Mouse (Mus musculus) left cerebral cortex, adult 9 months (tissue): Measurements from ENCODE around the gene Meioc.
"Not testable (repeated sequence)": the region's sequence is repeated elsewhere in the genome, so short reads cannot be mapped to it uniquely, and the experiment has no call there.

Experiments
- DNase-seq, 2 experiments: peaks; one replicate each; pipeline ENCODE4 v3.0.0; 2022; ENCODE audit warnings: low spot score in 2 of 2

The Meioc gene

GRCm38 (mm10) chr11:102665637-102666435 is 2.3 kb downstream of the Meioc start:
- DNase-seq = no peak

- DNase-seq = peak in 1 of 2 experiments; percentile 80
Observed at GRCm38 (mm10) chr11:102690162-102690561, 26.6 kb downstream of the Meioc start.

GRCm38 (mm10) chr11:102695289-102695688 is 31.8 kb downstream of the Meioc start:
- no peak for DNase-seq

GRCm38 (mm10) chr11:102697338-102698017 is 34.0 kb downstream of the Meioc start, which contains the start of gene Ccdc43:
Gene Ccdc43 (minus strand): TSS chr11:102697782.
- DNase-seq = peak; percentile 59 to 83

- no peak for DNase-seq
Observed at GRCm38 (mm10) chr11:102698018-102698476, 34.5 kb downstream of the Meioc start.

GRCm38 (mm10) chr11:102702206-102702605 is 38.7 kb downstream of the Meioc start:
- DNase-seq = not testable (repeated sequence)

- DNase-seq = no peak
Observed at GRCm38 (mm10) chr11:102712411-102712810, 48.9 kb downstream of the Meioc start.

GRCm38 (mm10) chr11:102714578-102714977 is 51.1 kb downstream of the Meioc start:
- DNase-seq = not testable (repeated sequence)

- no peak for DNase-seq
Observed at GRCm38 (mm10) chr11:102716135-102716534, 52.6 kb downstream of the Meioc start.

GRCm38 (mm10) chr11:102725574-102725973 is 62.1 kb downstream of the Meioc start:
- DNase-seq = no peak

GRCm38 (mm10) chr11:102728614-102729013 is 65.1 kb downstream of the Meioc start:
- DNase-seq = peak in 1 of 2 experiments; percentile 47

- no peak for DNase-seq
Observed at GRCm38 (mm10) chr11:102729835-102730234, 66.3 kb downstream of the Meioc start.

- DNase-seq = no peak
Observed at GRCm38 (mm10) chr11:102731366-102731765, 67.8 kb downstream of the Meioc start.
